Mouse (Mus musculus): ENCODE results near the gene Tmem17.

DNA sequence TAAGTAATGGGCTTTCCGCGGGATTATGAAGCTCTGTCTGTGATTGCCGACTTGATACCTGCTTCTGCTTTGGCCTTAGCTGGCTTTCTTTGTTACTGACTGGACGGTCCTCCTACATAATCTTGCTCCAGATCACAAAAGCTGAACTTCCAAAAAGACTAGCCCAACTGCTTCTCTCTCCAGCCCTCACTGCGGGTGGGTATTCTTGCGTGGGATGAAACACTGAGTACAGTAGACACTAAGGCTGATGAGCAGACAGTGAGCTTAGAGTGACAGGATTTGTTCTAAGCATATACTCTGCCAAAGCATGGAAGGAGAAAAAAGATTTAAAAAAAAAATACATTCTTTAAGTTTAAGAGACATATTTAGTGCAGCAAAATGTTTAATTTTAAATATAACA, 12.5 kb upstream of the Tmem17 start:
- TF ChIP-seq POLR2A (IDR thresholded peaks at IDR 0.05; ENCODE audit: borderline replicate concordance, extremely low read depth, insufficient read depth, insufficient read length, poor library complexity, severe bottlenecking) (no peak), CTCF (IDR thresholded peaks at IDR 0.05; ENCODE audit: borderline replicate concordance, extremely low read depth, insufficient read depth, insufficient read length) (no peak)

All from brain, embryonic 14.5 days (tissue).